Mouse (Mus musculus) megakaryocyte, embryonic 14.5 days (primary cell): ENCODE results near the gene Rnf114.

Experiments
- FLI1 ChIP-seq: IDR thresholded peaks from 2 replicates; pipeline ENCODE4 v1.6.1; 2012; ENCODE audit warnings: low read length, inconsistent platforms, mixed read lengths
- GATA1 ChIP-seq: IDR thresholded peaks from 3 replicates; pipeline ENCODE4 v1.6.1; 2012; ENCODE audit warnings: mixed read lengths, low read length, inconsistent platforms, borderline replicate concordance

DNA sequence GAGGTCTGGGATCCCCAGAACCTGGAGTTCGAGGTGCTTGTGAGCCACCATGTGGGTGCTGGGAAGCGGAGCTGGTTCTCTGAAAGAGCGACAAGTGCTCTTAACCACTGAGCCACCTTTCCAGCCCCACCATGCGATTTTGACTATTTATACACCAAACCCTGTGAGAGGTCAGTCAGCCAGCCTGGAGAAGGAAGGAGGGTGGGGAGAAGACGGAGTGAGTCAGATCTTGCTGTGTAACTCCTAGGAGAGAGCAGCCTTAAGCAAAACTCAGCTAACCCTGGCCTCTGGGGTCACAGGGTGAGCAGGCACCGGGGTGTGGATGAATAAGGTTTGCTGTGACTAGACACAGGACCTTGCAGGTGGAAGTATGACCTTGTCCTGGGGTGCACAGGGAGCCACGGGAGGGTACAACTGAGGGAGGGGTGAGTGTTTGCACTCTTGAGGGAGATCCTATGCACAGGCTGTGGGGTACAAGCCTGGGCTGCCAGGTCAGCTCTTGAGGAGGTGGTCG, 58.0 kb downstream of the Rnf114 start:
- TF ChIP-seq GATA1 (no peak), FLI1 (no peak)
